Mouse (Mus musculus) cerebellum, adult 2 months (tissue): ENCODE results near the gene Fcmr.

Experiments used
- CTCF ChIP-seq: fragments of 200-500 bp; IDR thresholded peaks from 2 replicates; pipeline ENCODE4 v1.5.1; 2011; ENCODE audit warnings: low read depth, mild to moderate bottlenecking, control low read depth, low read length, moderate library complexity, borderline replicate concordance; ENCODE audit not compliant: insufficient read depth
- POLR2A ChIP-seq: fragments of 200-500 bp; IDR thresholded peaks from 2 replicates; pipeline ENCODE4 v1.6.1; 2011; ENCODE audit warnings: low read length, control low read depth, borderline replicate concordance; ENCODE audit not compliant: insufficient read depth

DNA sequence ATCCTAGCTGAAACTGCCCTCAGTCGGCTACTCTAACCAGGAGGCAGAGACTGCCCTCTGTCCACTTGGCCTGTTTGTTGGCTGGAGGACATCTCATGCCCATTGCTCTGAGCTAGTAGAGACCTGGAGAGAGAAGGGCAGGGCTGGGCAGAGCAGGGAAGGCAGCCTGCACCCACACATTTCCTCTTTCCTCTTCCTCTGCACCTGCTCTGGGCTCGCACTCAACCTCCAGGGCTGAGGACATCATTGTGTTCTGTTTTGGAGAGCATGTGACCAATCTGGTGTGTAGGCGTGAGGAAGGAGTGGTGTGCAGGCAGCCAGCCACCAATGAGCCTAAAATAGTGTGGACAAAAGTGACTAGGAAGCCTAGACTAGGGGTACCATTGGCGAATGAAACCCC, 1.2 kb upstream of the Fcmr start:
- TF ChIP-seq CTCF = no peak
- TF ChIP-seq POLR2A = no peak
